Mouse (Mus musculus) small intestine, adult 2 months (tissue): ENCODE measurements at regions not wholly inside any gene's neighbourhood (a gene's known extent, or its start where the extent isn't known, plus 50 kb on each side); places are given as distances from the start of the nearest gene placed in this dataset.

ENCODE experiments used
- CTCF ChIP-seq: fragments of 200-500 bp; IDR thresholded peaks from 2 replicates; pipeline ENCODE4 v1.5.1; 2012; ENCODE audit warnings: low read depth, mild to moderate bottlenecking, control low read depth, inconsistent platforms, low read length, moderate library complexity, mixed read lengths; ENCODE audit not compliant: insufficient replicate concordance, insufficient read length; ENCODE audit errors: extremely low read depth
- POLR2A ChIP-seq: fragments of 200-500 bp; IDR thresholded peaks from 2 replicates; pipeline ENCODE4 v1.6.1; 2012; ENCODE audit warnings: low read depth, mild to moderate bottlenecking, control low read depth, inconsistent platforms, low read length, moderate library complexity

- no peak for TF ChIP-seq CTCF
- TF ChIP-seq POLR2A, result no peak
Observed at GRCm38 (mm10) chr10:9429085-9429484, 245.9 kb downstream of the Samd5 start.
